ENCODE assay signal across 13 mouse cellular contexts in genomic region chr19:50893755-50894154, GRCm38 (mm10).
"Had no signal": no experiment of that assay in that cellular context is flagged by ENCODE, and none has a peak within 500 bp of the region (broad histone marks: within the 10 kb centered on the region; RNA-seq: fewer than 3 reads in every experiment).

No protein-coding gene starts in this region.

- H3K4me3 ChIP-seq: midbrain, embryonic 10.5 days; midbrain, embryonic 12.5 days; neural tube, embryonic 12.5 days had no signal

- H3K9ac ChIP-seq: lung, embryonic 14.5 days; midbrain, embryonic 12.5 days; neural tube, embryonic 12.5 days had no signal

- H3K4me1 ChIP-seq: midbrain, embryonic 10.5 days; midbrain, embryonic 12.5 days; neural tube, embryonic 12.5 days had no signal

- H3K9me3 ChIP-seq: midbrain, embryonic 10.5 days; midbrain, embryonic 12.5 days; neural tube, embryonic 12.5 days had no signal

- H3K27ac ChIP-seq: midbrain, embryonic 10.5 days; midbrain, embryonic 12.5 days; neural tube, embryonic 12.5 days had no signal

- ATAC-seq: midbrain, embryonic 16.5 days had no signal

- H3K36me3 ChIP-seq: midbrain, embryonic 10.5 days; midbrain, embryonic 12.5 days; neural tube, embryonic 12.5 days had no signal

- H3K4me2 ChIP-seq: lung, embryonic 14.5 days; midbrain, embryonic 12.5 days; neural tube, embryonic 12.5 days had no signal

- H3K27me3 ChIP-seq: midbrain, embryonic 12.5 days; neural tube, embryonic 12.5 days had no signal

- DNase-seq: lung, adult 18-20 months; lung, embryonic 14.5 days; lung, postnatal 10 days; lung, postnatal 4 days; midbrain, embryonic 14.5 days; right cerebral cortex, postnatal 14 days; thymus, adult 18-20 months; thymus, postnatal 14 days; thymus, postnatal 36 days had no signal
